Mouse (Mus musculus): ENCODE data around the gene Anapc11. TPM values are rescaled to one million over a fixed set of nuclear protein-coding genes. Genes with fewer than 3 reads are reported as not detected.
"Not testable (repeated sequence)": the region's sequence is repeated elsewhere in the genome, so short reads cannot be mapped to it uniquely, and the experiment has no call there.

Gene Anapc11
- polyA plus RNA-seq, 1 experiment from 2014 or later: 215 TPM

GRCm38 (mm10) chr11:120579316-120580107 is 18.7 kb upstream of the Anapc11 start:
- 0 out of 2 replicates have a peak, but pooled peaks have one; percentile 5 for ATAC-seq (ENCODE audit: low read depth)
- Histone ChIP-seq H3K27me3 (ENCODE audit: control insufficient read depth, insufficient read depth, low read depth, low read length) (no peaks in the 10 kb centered on the region), H3K9me3 (ENCODE audit: control insufficient read depth, low read length) (peaks cover 5% of the 10 kb centered on the region), H3K4me3 (ENCODE audit: low read length) (peak overlapping the region; percentile 91), H3K9ac (ENCODE audit: low read length) (peak overlapping the region; percentile 94), H3K36me3 (ENCODE audit: control insufficient read depth, insufficient read depth, low read length) (peaks cover 29% of the 10 kb centered on the region), H3K4me1 (replicated peaks; ENCODE audit: control insufficient read depth, insufficient read depth, low read length) (peaks cover 22% of the 10 kb centered on the region), H3K27ac (ENCODE audit: low read length) (peak overlapping the region; percentile 94), H3K4me2 (ENCODE audit: low read depth, low read length) (peak overlapping the region; percentile 74)
- 44% methylated on average over 15 of the region's 15 CpGs for WGBS

GRCm38 (mm10) chr11:120580190-120580589 is 18.0 kb upstream of the Anapc11 start:
- peaks cover 20% of the 10 kb centered on the region for H3K4me1 ChIP-seq (replicated peaks; ENCODE audit: control insufficient read depth, insufficient read depth, low read length)
- H3K36me3 ChIP-seq (ENCODE audit: control insufficient read depth, insufficient read depth, low read length): peaks cover 30% of the 10 kb centered on the region
- 39% methylated on average over 7 of the region's 7 CpGs for WGBS

GRCm38 (mm10) chr11:120580871-120581331 is 17.3 kb upstream of the Anapc11 start:
- peak overlapping the region; percentile 94 for H3K9ac ChIP-seq (ENCODE audit: low read length)
- peak overlapping the region; percentile 94 for H3K27ac ChIP-seq (ENCODE audit: low read length)
- under 1% methylated on average over 31 of the region's 44 CpGs for WGBS
- H3K27me3 ChIP-seq (ENCODE audit: control insufficient read depth, insufficient read depth, low read depth, low read length): no peaks in the 10 kb centered on the region
- H3K4me1 ChIP-seq (replicated peaks; ENCODE audit: control insufficient read depth, insufficient read depth, low read length): peaks cover 20% of the 10 kb centered on the region
- H3K36me3 ChIP-seq (ENCODE audit: control insufficient read depth, insufficient read depth, low read length): peaks cover 36% of the 10 kb centered on the region
- peak; percentile 56 for ATAC-seq (ENCODE audit: low read depth)
- peak overlapping the region; percentile 74 for H3K4me2 ChIP-seq (ENCODE audit: low read depth, low read length)
- H3K9me3 ChIP-seq (ENCODE audit: control insufficient read depth, low read length): peaks cover 5% of the 10 kb centered on the region
- H3K4me3 ChIP-seq (ENCODE audit: low read length): peak overlapping the region; percentile 91

More at GRCm38 (mm10) chr11:120580190-120580589, 18.0 kb upstream of the Anapc11 start:
- Histone ChIP-seq H3K27me3 (ENCODE audit: control insufficient read depth, insufficient read depth, low read depth, low read length) (no peaks in the 10 kb centered on the region), H3K4me2 (ENCODE audit: low read depth, low read length) (peak overlapping the region; percentile 74), H3K27ac (ENCODE audit: low read length) (peak overlapping the region; percentile 94), H3K4me3 (ENCODE audit: low read length) (peak overlapping the region; percentile 91), H3K9ac (ENCODE audit: low read length) (peak overlapping the region; percentile 94), H3K9me3 (ENCODE audit: control insufficient read depth, low read length) (peaks cover 5% of the 10 kb centered on the region)
- ATAC-seq (ENCODE audit: low read depth): no peak

GRCm38 (mm10) chr11:120581490-120582267 is 16.5 kb upstream of the Anapc11 start, which contains the start of gene Arhgdia:
Arhgdia (minus strand) TSS chr11:120581624.
- Histone ChIP-seq H3K9ac (ENCODE audit: low read length) (peak within 1 kb of the TSS; percentile 94), H3K36me3 (ENCODE audit: control insufficient read depth, insufficient read depth, low read length) (peaks cover 40% of the 10 kb centered on the region), H3K4me3 (ENCODE audit: low read length) (peak within 1 kb of the TSS; percentile 91), H3K27ac (ENCODE audit: low read length) (peak within 1 kb of the TSS; percentile 94), H3K4me1 (replicated peaks; ENCODE audit: control insufficient read depth, insufficient read depth, low read length) (peaks cover 20% of the 10 kb centered on the region), H3K9me3 (ENCODE audit: control insufficient read depth, low read length) (peaks cover 5% of the 10 kb centered on the region), H3K4me2 (ENCODE audit: low read depth, low read length) (peak within 1 kb of the TSS; percentile 92), H3K27me3 (ENCODE audit: control insufficient read depth, insufficient read depth, low read depth, low read length) (no peaks in the 10 kb centered on the region)
- 6% methylated on average over 63 of the region's 75 CpGs for WGBS
- peak; percentile 77 for ATAC-seq (ENCODE audit: low read depth)

GRCm38 (mm10) chr11:120582268-120582981 is 15.8 kb upstream of the Anapc11 start:
- peak overlapping the region; percentile 94 for H3K9ac ChIP-seq (ENCODE audit: low read length)
- ATAC-seq (ENCODE audit: low read depth): no peak
- peak overlapping the region; percentile 92 for H3K4me2 ChIP-seq (ENCODE audit: low read depth, low read length)
- peaks cover 20% of the 10 kb centered on the region for H3K4me1 ChIP-seq (replicated peaks; ENCODE audit: control insufficient read depth, insufficient read depth, low read length)
- H3K9me3 ChIP-seq (ENCODE audit: control insufficient read depth, low read length): peaks cover 5% of the 10 kb centered on the region
- H3K27me3 ChIP-seq (ENCODE audit: control insufficient read depth, insufficient read depth, low read depth, low read length): no peaks in the 10 kb centered on the region
- H3K36me3 ChIP-seq (ENCODE audit: control insufficient read depth, insufficient read depth, low read length): peaks cover 38% of the 10 kb centered on the region
- 75% methylated on average over 8 of the region's 8 CpGs for WGBS
- peak overlapping the region; percentile 94 for H3K27ac ChIP-seq (ENCODE audit: low read length)
- H3K4me3 ChIP-seq (ENCODE audit: low read length): peak overlapping the region; percentile 91

- not testable (repeated sequence) for ATAC-seq (ENCODE audit: low read depth); H3K27ac ChIP-seq (ENCODE audit: low read length); H3K9ac ChIP-seq (ENCODE audit: low read length); H3K4me2 ChIP-seq (ENCODE audit: low read depth, low read length); H3K4me3 ChIP-seq (ENCODE audit: low read length); H3K27me3 ChIP-seq (ENCODE audit: control insufficient read depth, insufficient read depth, low read depth, low read length); H3K9me3 ChIP-seq (ENCODE audit: control insufficient read depth, low read length)
- Histone ChIP-seq H3K4me1 (replicated peaks; ENCODE audit: control insufficient read depth, insufficient read depth, low read length) (peaks cover 20% of the 10 kb centered on the region), H3K36me3 (ENCODE audit: control insufficient read depth, insufficient read depth, low read length) (peaks cover 37% of the 10 kb centered on the region)
- 85% methylated on average over 2 of the region's 2 CpGs for WGBS
Measured at GRCm38 (mm10) chr11:120582982-120583293, 15.3 kb upstream of the Anapc11 start.

GRCm38 (mm10) chr11:120583937-120584336 is 14.3 kb upstream of the Anapc11 start:
- H3K9ac ChIP-seq (ENCODE audit: low read length): no peak overlapping the region
- H3K4me3 ChIP-seq (ENCODE audit: low read length): no peak overlapping the region
- H3K36me3 ChIP-seq (ENCODE audit: control insufficient read depth, insufficient read depth, low read length): peaks cover 35% of the 10 kb centered on the region
- no peak for ATAC-seq (ENCODE audit: low read depth)
- H3K9me3 ChIP-seq (ENCODE audit: control insufficient read depth, low read length): peaks cover 5% of the 10 kb centered on the region
- H3K4me2 ChIP-seq (ENCODE audit: low read depth, low read length): no peak overlapping the region
- 97% methylated on average over 1 of the region's 1 CpGs for WGBS
- peaks cover 20% of the 10 kb centered on the region for H3K4me1 ChIP-seq (replicated peaks; ENCODE audit: control insufficient read depth, insufficient read depth, low read length)
- no peaks in the 10 kb centered on the region for H3K27me3 ChIP-seq (ENCODE audit: control insufficient read depth, insufficient read depth, low read depth, low read length)
- no peak overlapping the region for H3K27ac ChIP-seq (ENCODE audit: low read length)

GRCm38 (mm10) chr11:120588531-120588930 is 9.7 kb upstream of the Anapc11 start:
- Histone ChIP-seq H3K9ac (ENCODE audit: low read length) (no peak overlapping the region), H3K4me2 (ENCODE audit: low read depth, low read length) (no peak overlapping the region), H3K27me3 (ENCODE audit: control insufficient read depth, insufficient read depth, low read depth, low read length) (no peaks in the 10 kb centered on the region), H3K27ac (ENCODE audit: low read length) (no peak overlapping the region), H3K36me3 (ENCODE audit: control insufficient read depth, insufficient read depth, low read length) (peaks cover 58% of the 10 kb centered on the region), H3K4me3 (ENCODE audit: low read length) (no peak overlapping the region), H3K9me3 (ENCODE audit: control insufficient read depth, low read length) (peaks cover 5% of the 10 kb centered on the region), H3K4me1 (replicated peaks; ENCODE audit: control insufficient read depth, insufficient read depth, low read length) (no peaks in the 10 kb centered on the region)
- no peak for ATAC-seq (ENCODE audit: low read depth)
- WGBS: 88% methylated on average over 6 of the region's 6 CpGs

Data from lung, embryonic 16.5 days (tissue).